Mouse (Mus musculus): ENCODE results near the gene Emc6.

Emc6 gene

DNA sequence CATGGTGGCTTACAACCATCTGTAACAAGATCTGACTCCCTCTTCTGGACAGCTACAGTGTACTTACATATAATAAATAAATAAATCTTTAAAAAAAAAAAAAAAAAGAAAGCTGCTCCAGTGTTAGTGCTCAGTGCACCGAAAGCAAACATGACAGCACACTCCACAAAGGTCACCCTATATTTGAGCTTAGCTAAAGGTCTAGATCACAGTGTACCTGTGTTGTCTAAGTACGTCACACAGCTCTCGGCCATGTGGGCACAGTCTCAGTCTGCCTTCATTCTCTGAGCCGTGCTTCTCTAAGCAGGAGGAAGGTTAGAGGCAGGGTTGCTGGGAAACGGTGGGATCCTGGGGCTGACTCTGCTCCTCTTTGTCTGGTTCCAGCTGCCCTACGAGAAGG is 50.3 kb downstream of the Emc6 start:
- no peak for DNase-seq (ENCODE audit: low read depth, low spot score)

Measured in retina, adult 2 months (tissue).